Comparison of ENCODE assay signal across 10 mouse cellular contexts in the genomic region with DNA sequence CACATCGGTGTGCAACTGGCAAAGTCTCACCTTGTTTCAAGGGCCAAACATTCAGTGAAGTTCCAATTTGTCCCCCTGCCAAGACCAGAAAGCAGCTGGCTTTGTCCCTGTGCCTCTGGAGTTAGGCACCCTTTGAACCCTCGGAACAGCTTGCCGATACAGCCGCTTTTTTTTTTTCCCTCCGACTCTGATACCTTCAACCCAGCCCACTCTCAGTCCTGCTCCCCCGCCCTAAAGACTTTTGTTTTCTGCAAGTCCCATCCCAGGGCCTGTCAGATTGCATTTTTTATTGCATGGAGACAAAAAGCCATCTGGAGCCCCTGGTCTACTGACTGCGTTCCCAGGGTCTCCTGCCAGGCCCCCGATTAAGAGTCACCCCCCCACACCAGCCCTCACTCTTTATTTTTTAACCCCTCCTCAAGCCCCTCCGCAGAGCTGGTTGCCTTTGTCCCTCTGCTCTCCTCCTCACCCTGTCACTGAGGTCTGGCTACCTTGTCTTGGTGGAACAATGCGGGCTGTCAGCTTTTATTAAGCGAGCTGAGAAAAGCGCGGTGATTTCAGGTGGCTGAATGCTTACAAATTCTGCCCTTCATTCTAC. TPM values are rescaled to one million over a fixed set of nuclear protein-coding genes. Genes with fewer than 3 reads are reported as not detected.
DNase-seq lines count a peak whose midpoint lies in the region; ATAC-seq and TF ChIP-seq lines count a peak whose summit lies in the region.
"Had no signal": no experiment of that assay in that cellular context is flagged by ENCODE, and none has a peak within 500 bp of the region (broad histone marks: within the 10 kb centered on the region; RNA-seq: fewer than 3 reads in every experiment).

No protein-coding gene starts in this region.

- H3K9ac ChIP-seq in ES-E14 (ENCODE audit: insufficient read depth, low read depth, low read length, poor library complexity, severe bottlenecking) = no peak overlapping the region
- H3K9ac ChIP-seq in hindbrain, embryonic 16.5 days (ENCODE audit: low read depth, low read length) = peak overlapping the region; percentile 48
- peak overlapping the region; percentile 8; the same call in 1 of the 2 replicates for H3K9ac ChIP-seq in midbrain, embryonic 12.5 days (replicated peaks)

- ATAC-seq in hindbrain, embryonic 16.5 days = peak; percentile 72
- peak; percentile 85 for ATAC-seq in midbrain, embryonic 12.5 days (ENCODE audit: low FRiP score, low read depth)

- no peaks in the 10 kb centered on the region for H3K36me3 ChIP-seq in ES-E14 (ENCODE audit: control insufficient read depth, insufficient read depth, low read length, poor library complexity, severe bottlenecking)
- H3K36me3 ChIP-seq in hindbrain, embryonic 16.5 days (ENCODE audit: control insufficient read depth, insufficient read depth, low read length) = no peaks in the 10 kb centered on the region
- H3K36me3 ChIP-seq in midbrain, embryonic 12.5 days = no peaks in the 10 kb centered on the region

- in situ Hi-C loops in ES-E14 (cut with MboI; ENCODE audit: low sequenced_read_pairs in 2 of 2, unreplicated experiment in 2 of 2) = loop anchor here in 1 of 2 experiments (10.0 kb wide), 1 partner anchor 550 kb away; no protein-coding TSS in a partner anchor

- no peaks in the 10 kb centered on the region for H3K27me3 ChIP-seq in hindbrain, embryonic 16.5 days (replicated peaks; ENCODE audit: control insufficient read depth, insufficient read depth, low read length)
- H3K27me3 ChIP-seq in midbrain, embryonic 12.5 days = peaks cover under 1% of the 10 kb centered on the region; the same call in 1 of the 2 replicates

- no peak overlapping the region for H3K27ac ChIP-seq in ES-E14 (ENCODE audit: insufficient read depth, low read depth, low read length, poor library complexity, severe bottlenecking)
- H3K27ac ChIP-seq in hindbrain, embryonic 16.5 days (ENCODE audit: low read depth, low read length) = peak overlapping the region; percentile 88
- H3K27ac ChIP-seq in midbrain, embryonic 12.5 days (replicated peaks) = peak overlapping the region; percentile 93

- peak overlapping the region; percentile 22 for H3K4me2 ChIP-seq in hindbrain, embryonic 16.5 days (ENCODE audit: low read length)
- H3K4me2 ChIP-seq in midbrain, embryonic 12.5 days (replicated peaks) = peak overlapping the region; percentile 37

- no peak for DNase-seq in ES-E14 (ENCODE audit: low read depth, low spot score)
- DNase-seq in embryo, embryonic 9.5 days (ENCODE audit: extremely low spot score) = peak; percentile 74
- DNase-seq in layer of hippocampus, adult 8-10 months (ENCODE audit: low spot score in 2 of 2) = no peak
- DNase-seq in layer of hippocampus, postnatal 10 days (ENCODE audit: low spot score in 2 of 2) = no peak
- DNase-seq in urinary bladder, postnatal 36 days (ENCODE audit: low spot score in 2 of 2) = no peak
- no peak for DNase-seq in gastrocnemius, postnatal 10 days

- H3K4me1 ChIP-seq in ES-E14 (ENCODE audit: control insufficient read depth in 2 of 2, insufficient read depth in 2 of 2, low read length in 2 of 2, poor library complexity in 1 of 2) = peaks cover 0 to 7% of the 10 kb centered on the region in 2 experiments; a peak in 2 of 4 replicates
- H3K4me1 ChIP-seq in hindbrain, embryonic 16.5 days (ENCODE audit: control insufficient read depth, insufficient read depth, low read depth, low read length) = peaks cover 35% of the 10 kb centered on the region
- peaks cover 56% of the 10 kb centered on the region for H3K4me1 ChIP-seq in midbrain, embryonic 12.5 days

- 4% methylated on average over 13 of the region's 13 CpGs for WGBS in hindbrain, embryonic 16.5 days
- WGBS in midbrain, embryonic 12.5 days = 11% methylated on average over 13 of the region's 13 CpGs

- H3K9me3 ChIP-seq in ES-E14 (ENCODE audit: control insufficient read depth, insufficient read depth, low read depth, low read length) = no peaks in the 10 kb centered on the region
- no peaks in the 10 kb centered on the region for H3K9me3 ChIP-seq in hindbrain, embryonic 16.5 days (ENCODE audit: control insufficient read depth, low read length)
- no peaks in the 10 kb centered on the region for H3K9me3 ChIP-seq in midbrain, embryonic 12.5 days

- H3K4me3 ChIP-seq in ES-E14 (ENCODE audit: insufficient read depth in 1 of 2, low read depth in 1 of 2, low read length in 2 of 2, poor library complexity in 1 of 2, severe bottlenecking in 1 of 2) = no peak overlapping the region
- no peak overlapping the region for H3K4me3 ChIP-seq in hindbrain, embryonic 16.5 days (ENCODE audit: low read length)
- no peak overlapping the region for H3K4me3 ChIP-seq in midbrain, embryonic 12.5 days
- H3K4me3 ChIP-seq: megakaryocyte, embryonic 14.5 days had no signal

TF ChIP-seq in ES-E14, 5 proteins besides CTCF, POLR2A, EP300 and RAD21:
- TF ChIP-seq CHD2 (IDR thresholded peaks at IDR 0.05; ENCODE audit: low read depth, low read length) (no peak), HCFC1 (IDR thresholded peaks at IDR 0.05; ENCODE audit: borderline replicate concordance, insufficient read depth, low read length) (no peak), ZC3H11A (IDR thresholded peaks at IDR 0.05; ENCODE audit: borderline replicate concordance, low read depth, low read length) (no peak), MAFK (IDR thresholded peaks at IDR 0.05; ENCODE audit: insufficient read depth, low read depth, low read length) (no peak), ZNF384 (IDR thresholded peaks at IDR 0.05; ENCODE audit: low read depth, low read length) (peak; percentile 59; the same call in 1 of the 2 replicates)
TF ChIP-seq in ES-E14: peak in this region for 1.

RNA-seq across cellular contexts. Expression of gene Ccdc182, which starts 18.9 kb away (rescaled TPM):
- total RNA-seq in ES-E14 (2012; rRNA removed) = 0.37 TPM in 1 of 2 replicates, not detected in the other
- 0.13 TPM in 1 of 2 replicates, not detected in the other for polyA plus RNA-seq in hindbrain, embryonic 16.5 days (2015; fragmentation: Nextera tagmentation; extraction: Ambion mirVana)
- 5.0 and 5.7 TPM in 2 replicates for polyA plus RNA-seq in midbrain, embryonic 12.5 days (2016; fragmentation: Nextera tagmentation; extraction: Ambion mirVana)
- total RNA-seq in layer of hippocampus, adult 8-10 months (2022) = not detected
- not detected for total RNA-seq in layer of hippocampus, postnatal 10 days (2021)
- total RNA-seq in gastrocnemius, postnatal 10 days (2021) = not detected
- total RNA-seq: left cerebral cortex, postnatal 10 days had no signal
